Mouse (Mus musculus) macrophage (primary cell): ENCODE data around the gene Clec2i. TPM values are rescaled to one million over a fixed set of nuclear protein-coding genes. Genes with fewer than 3 reads are reported as not detected.
A peak's percentile ranks its signal among the peaks of the same experiment; 100 is the strongest.

ENCODE experiments used
- H3K27ac ChIP-seq: fragments of 350-480 bp; formaldehyde crosslinking; 2 replicates; pipeline ENCODE4 v1.9.0; 2021
- H3K36me3 ChIP-seq: fragments of 350-480 bp; formaldehyde crosslinking; 2 replicates; pipeline ENCODE4 v1.9.0; 2021; ENCODE audit errors: inconsistent target
- H3K4me3 ChIP-seq: fragments of 350-480 bp; formaldehyde crosslinking; 2 replicates; pipeline ENCODE4 v1.9.0; 2021; ENCODE audit errors: inconsistent target
- H3K79me2 ChIP-seq: fragments of 350-480 bp; formaldehyde crosslinking; 2 replicates; pipeline ENCODE4 v1.9.0; 2021; ENCODE audit errors: inconsistent target
- WGBS: methylation state at CpG from one replicate; pipeline ENCODE4 v1.1.7; 2026; ENCODE audit warnings: inconsistent platforms; ENCODE audit not compliant: missing documents; 5-methylcytosine and 5-hydroxymethylcytosine counted together
- polyA plus RNA-seq: library from polyadenylated mRNA; stranded (reverse); fragments of 250-400 nt; gene quantifications from 3 replicates; pipeline ENCODE4 v1.2.4, GENCODE M21; 2018; ENCODE audit warnings: inconsistent platforms

Gene Clec2i
- polyA plus RNA-seq, 1 experiment from 2014 or later: 5.9 TPM

DNA sequence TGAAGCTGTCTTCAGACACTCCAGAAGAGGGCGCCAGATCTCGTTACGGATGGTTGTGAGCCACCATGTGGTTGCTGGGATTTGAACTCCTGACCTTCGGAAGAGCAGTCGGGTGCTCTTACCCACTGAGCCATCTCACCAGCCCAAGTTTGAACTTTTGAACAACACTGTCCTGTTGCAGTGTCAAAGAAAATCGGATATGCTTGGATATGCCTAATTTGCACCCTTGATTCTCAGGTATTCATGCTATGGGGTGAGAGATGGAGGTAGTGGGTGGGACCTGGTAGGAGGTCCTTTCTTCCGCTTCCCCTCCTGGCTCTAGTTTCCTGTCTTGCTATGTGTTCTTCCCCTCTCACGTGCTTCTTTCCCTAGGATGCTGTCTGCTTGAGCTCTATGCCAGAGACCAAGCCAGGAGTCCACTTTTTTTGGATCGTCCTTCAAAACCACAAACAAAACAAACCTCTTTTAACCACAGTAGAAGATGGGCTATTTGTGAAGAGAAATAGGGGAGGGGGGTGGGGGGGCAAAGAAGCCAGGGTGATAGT is 41.3 kb upstream of the Clec2i start:
- Histone ChIP-seq H3K79me2 (no peaks in the 10 kb centered on the region), H3K36me3 (no peaks in the 10 kb centered on the region), H3K27ac (no peak overlapping the region), H3K4me3 (no peak overlapping the region)
- 70% methylated on average over 6 of the region's 9 CpGs for WGBS

DNA sequence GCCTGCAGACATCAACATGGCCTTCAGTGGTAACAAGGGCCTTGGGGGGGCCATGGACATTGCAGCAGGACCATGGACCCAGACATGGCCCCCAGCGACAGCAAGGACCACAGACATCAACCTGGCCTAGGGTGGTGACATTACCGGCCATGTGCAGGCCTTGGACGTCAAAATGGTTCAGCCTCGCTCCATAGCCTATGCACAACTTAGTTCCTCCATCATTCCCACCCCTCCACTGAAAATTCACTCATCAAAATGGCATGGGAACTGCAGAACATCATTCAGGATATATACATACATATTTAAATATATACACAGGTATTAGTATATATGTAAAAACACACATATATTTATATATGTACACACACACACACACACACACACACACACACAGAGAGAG is 40.0 kb upstream of the Clec2i start:
- 98% methylated on average over 4 of the region's 4 CpGs for WGBS
- H3K4me3 ChIP-seq: no peak overlapping the region
- no peaks in the 10 kb centered on the region for H3K79me2 ChIP-seq
- H3K36me3 ChIP-seq: no peaks in the 10 kb centered on the region
- no peak overlapping the region for H3K27ac ChIP-seq

DNA sequence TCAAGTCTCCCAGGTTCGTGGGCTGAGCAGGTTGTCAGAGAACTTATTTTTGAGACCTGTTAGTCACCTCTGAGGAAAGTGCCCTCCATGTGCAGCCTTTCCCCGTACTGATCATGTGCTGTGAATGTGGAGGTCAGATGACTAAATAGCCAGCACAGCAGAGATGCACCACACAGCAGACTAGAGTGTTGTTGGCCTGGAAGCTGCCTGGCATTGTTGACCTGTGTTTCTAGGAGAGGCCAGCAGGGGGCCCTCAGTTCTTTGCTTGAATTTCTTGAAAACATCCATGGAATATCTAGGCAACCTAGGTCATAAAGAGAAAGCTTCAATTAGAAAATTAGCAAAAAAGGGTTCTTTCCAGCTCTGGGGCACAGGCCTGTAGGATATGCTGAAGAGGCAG is 37.5 kb upstream of the Clec2i start:
- Histone ChIP-seq H3K36me3 (no peaks in the 10 kb centered on the region), H3K4me3 (no peak overlapping the region), H3K79me2 (no peaks in the 10 kb centered on the region; the same call in 1 of the 2 replicates), H3K27ac (peak overlapping the region; percentile 80)
- 38% methylated on average over 2 of the region's 2 CpGs for WGBS

DNA sequence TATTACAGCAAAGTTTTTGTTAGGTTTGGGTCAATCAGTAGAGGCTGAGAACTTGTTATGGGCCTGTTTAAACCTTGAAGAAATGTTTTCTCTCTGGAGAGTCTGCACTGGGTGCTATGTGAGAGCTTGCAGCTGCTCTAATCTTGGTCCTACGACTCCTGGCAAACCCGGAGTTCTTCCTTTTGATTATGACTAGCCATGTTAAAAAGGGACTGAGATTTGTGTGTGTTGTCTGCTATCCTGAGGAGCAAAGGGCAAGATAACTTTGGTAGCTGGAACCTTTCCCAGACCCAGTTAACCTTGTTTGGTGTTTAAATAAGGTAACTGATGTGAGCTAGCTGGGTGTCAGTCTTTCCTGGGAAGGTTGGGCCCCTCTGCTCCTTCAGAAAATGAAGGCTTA is 36.7 kb upstream of the Clec2i start:
- Histone ChIP-seq H3K36me3 (no peaks in the 10 kb centered on the region), H3K27ac (peak overlapping the region; percentile 80), H3K79me2 (no peaks in the 10 kb centered on the region; the same call in 1 of the 2 replicates), H3K4me3 (no peak overlapping the region)
- 25% methylated on average over 2 of the region's 2 CpGs for WGBS

DNA sequence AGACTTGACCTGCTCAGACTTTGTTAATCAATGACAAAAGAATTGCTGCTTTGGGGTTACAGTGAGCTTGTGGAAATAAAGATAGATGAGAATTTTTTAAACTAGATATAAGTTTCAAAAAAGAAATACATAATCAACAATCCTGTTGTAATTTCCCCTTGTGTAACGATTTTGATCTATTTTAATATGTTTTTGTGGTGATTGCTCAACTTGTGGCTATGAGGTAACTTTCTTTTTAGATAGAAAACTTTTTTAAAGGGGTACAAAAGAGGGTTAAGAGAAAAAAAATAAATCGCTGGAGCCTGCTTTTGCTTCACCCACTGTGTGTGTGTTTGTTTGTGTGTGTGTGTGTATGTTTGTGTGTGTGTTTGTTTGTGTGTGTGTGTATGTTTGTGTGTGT is 36.2 kb upstream of the Clec2i start:
- H3K4me3 ChIP-seq: no peak overlapping the region
- no peaks in the 10 kb centered on the region; the same call in 1 of the 2 replicates for H3K79me2 ChIP-seq
- H3K27ac ChIP-seq: peak overlapping the region; percentile 80
- WGBS: 0% methylated on average over 2 of the region's 2 CpGs
- H3K36me3 ChIP-seq: no peaks in the 10 kb centered on the region

DNA sequence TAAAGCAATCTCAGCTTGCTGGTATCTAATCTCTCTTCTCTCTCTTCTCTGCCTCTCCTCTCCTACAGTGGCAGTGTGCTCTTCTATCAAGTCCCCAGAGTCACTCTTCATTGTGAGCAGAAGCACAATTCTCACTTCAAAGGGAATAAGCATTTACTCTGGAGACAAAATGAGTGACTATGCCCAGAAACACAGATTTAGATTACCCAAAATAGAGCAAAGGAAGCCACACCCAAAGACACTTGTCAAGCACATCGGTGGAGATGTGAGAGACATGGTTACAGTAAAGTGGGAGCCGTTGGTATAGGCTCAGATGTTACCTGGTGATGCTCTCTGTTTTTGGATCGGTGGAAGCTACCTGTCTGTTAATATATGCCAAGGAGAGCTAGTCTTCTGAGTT is 34.6 kb upstream of the Clec2i start:
- Histone ChIP-seq H3K79me2 (no peaks in the 10 kb centered on the region; the same call in 1 of the 2 replicates), H3K27ac (peak overlapping the region; percentile 8; the same call in 1 of the 2 replicates), H3K4me3 (no peak overlapping the region), H3K36me3 (no peaks in the 10 kb centered on the region)
- 43% methylated on average over 3 of the region's 3 CpGs for WGBS

DNA sequence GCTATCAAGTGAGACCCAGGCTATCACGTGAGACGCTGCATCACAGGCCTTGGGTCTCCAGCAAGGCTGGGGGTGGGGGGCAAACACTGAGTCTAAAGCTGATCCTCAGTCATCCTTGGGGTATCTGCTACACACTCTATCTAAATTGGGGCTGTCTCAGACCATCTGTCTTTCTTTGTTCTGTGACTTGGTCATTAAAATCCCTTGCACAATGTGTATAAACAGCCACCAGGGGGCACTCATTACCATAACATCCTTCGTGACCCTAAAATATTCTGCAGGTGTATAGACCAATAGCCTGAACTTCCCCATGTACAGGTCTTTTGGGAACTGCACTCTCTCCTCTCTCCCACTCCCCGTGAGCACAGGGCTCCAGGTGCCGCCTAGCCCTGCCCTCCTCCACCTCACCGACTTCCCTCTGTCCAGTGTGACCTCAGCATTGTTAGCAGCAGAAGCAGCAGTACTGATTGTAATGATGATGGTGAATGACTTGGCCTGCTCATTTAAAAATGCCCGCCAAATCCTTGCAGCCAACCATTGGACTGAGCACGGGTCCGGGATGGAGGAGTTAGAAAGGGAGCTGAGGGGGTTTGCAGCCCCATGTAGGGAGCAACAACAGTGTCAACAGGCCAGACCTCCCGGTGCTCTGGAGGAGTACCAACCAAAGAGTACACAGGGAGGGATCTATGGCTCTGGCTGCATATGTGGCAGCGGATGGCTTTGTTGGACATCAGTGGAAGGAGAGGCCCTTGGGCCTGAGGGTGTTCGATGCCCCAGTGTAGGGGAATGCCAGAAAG is 33.2 kb upstream of the Clec2i start:
- Histone ChIP-seq H3K79me2 (no peaks in the 10 kb centered on the region; the same call in 1 of the 2 replicates), H3K36me3 (no peaks in the 10 kb centered on the region), H3K27ac (0 out of 2 replicates have a peak overlapping the region, but pooled peaks have one; percentile 1), H3K4me3 (no peak overlapping the region)
- 68% methylated on average over 12 of the region's 12 CpGs for WGBS

DNA sequence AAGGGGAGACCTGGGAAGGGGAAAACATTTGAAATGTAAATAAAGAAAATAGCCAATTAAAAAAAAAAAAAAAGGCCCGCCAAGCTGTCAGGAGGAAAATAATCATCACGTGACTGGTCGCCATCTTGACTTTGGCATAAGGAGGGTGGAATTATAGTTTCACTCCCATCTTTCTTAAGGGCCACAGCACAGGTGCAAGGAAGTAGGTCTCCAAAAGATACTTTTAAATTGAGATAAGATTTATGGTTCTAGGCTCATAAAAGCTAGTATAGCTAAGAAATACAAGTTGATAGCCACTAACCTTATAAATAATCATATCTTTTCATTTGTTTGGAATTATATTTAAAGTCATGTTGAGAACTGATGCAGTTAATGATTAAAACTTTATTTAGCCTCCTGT is 32.5 kb upstream of the Clec2i start:
- no peaks in the 10 kb centered on the region; the same call in 1 of the 2 replicates for H3K79me2 ChIP-seq
- 100% methylated on average over 2 of the region's 3 CpGs for WGBS
- no peak overlapping the region for H3K27ac ChIP-seq
- H3K36me3 ChIP-seq: no peaks in the 10 kb centered on the region
- H3K4me3 ChIP-seq: no peak overlapping the region

DNA sequence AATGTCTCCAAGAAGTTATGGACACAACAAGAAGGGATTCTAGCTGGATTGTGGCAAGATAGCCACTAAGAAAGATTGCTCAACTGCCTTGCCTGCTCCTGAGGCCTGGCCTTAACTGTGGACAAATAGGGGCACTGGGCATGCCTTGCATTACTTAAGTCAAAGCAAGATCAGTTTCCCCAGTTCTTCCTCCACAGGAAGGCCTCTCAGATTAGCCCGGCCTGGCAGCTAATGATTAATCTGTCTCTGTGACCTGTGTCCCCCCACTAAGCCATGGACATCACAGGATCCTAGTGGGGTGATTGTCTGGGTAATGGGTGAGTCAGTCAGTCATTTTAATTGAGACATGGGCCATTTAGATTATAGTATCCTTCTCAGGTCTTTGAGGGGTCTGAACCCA is 31.9 kb upstream of the Clec2i start:
- no peak overlapping the region for H3K27ac ChIP-seq
- no peak overlapping the region for H3K4me3 ChIP-seq
- H3K36me3 ChIP-seq: no peaks in the 10 kb centered on the region
- no peaks in the 10 kb centered on the region; the same call in 1 of the 2 replicates for H3K79me2 ChIP-seq
- WGBS: 73% methylated on average over 1 of the region's 1 CpGs

DNA sequence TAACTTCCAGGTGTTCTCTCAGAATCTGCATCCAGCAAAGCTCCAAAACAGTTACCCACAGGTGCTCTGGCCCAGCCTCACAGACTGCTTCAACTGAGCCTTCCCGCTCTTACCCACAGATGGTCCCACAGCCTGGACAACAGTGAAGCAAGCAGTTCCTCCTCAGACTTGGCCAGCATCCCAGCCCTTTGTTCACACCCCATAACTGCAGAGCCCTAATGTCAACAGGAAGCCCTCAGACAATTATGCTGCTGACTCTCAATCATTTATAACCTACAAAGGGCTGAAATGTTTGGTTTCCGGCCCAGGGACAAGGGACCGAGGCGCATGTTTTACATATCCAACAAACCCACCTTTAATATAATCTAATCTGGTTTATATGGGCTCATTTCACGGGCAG is 31.1 kb upstream of the Clec2i start:
- H3K27ac ChIP-seq: no peak overlapping the region
- WGBS: 18% methylated on average over 5 of the region's 5 CpGs
- H3K36me3 ChIP-seq: no peaks in the 10 kb centered on the region
- H3K4me3 ChIP-seq: no peak overlapping the region
- no peaks in the 10 kb centered on the region; the same call in 1 of the 2 replicates for H3K79me2 ChIP-seq

DNA sequence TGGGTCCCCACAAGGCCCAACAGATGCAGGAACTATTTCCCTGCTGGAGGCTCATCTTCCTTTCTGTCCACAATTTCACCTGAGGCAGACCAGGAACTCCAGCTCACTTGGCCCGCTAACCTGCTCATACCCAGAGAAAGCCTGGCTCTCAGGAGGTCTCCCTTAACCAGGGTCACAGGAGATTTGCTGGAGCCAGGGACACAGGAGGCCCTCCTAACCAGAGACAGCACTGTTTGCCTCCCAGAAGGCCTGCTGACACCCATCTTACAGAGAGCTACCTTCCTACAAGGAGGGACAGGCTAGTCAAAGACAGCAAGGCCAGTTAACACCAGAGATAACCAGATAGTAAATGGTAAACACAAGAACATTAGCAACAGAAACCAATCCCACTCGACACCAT is 29.4 kb upstream of the Clec2i start:
- H3K79me2 ChIP-seq: no peaks in the 10 kb centered on the region; the same call in 1 of the 2 replicates
- no peaks in the 10 kb centered on the region for H3K36me3 ChIP-seq
- no peak overlapping the region for H3K27ac ChIP-seq
- WGBS: 85% methylated on average over 2 of the region's 2 CpGs
- H3K4me3 ChIP-seq: no peak overlapping the region

DNA sequence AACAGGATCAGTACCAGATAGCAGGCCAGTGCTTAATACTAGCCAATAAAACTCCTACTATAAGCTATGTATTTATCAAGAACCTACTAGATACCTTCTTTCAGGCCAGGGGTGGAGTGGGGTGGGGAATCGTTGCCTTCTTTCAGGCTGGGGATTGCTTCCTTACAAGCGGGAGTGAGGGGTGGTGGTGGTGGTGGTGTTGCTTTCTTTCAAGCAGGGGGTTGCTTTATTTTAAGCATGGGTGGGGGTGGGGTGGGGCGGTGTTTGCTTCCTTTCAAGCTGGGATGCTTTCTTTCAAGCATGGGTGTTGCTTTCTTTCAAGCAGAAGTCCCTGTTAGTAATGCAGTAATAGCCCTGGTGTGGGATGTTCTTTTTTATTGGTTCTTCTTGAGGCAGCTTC is 18.5 kb upstream of the Clec2i start:
- Histone ChIP-seq H3K79me2 (peaks cover 15% of the 10 kb centered on the region; the same call in 1 of the 2 replicates), H3K4me3 (no peak overlapping the region), H3K36me3 (no peaks in the 10 kb centered on the region), H3K27ac (no peak overlapping the region)
- 64% methylated on average over 3 of the region's 3 CpGs for WGBS

DNA sequence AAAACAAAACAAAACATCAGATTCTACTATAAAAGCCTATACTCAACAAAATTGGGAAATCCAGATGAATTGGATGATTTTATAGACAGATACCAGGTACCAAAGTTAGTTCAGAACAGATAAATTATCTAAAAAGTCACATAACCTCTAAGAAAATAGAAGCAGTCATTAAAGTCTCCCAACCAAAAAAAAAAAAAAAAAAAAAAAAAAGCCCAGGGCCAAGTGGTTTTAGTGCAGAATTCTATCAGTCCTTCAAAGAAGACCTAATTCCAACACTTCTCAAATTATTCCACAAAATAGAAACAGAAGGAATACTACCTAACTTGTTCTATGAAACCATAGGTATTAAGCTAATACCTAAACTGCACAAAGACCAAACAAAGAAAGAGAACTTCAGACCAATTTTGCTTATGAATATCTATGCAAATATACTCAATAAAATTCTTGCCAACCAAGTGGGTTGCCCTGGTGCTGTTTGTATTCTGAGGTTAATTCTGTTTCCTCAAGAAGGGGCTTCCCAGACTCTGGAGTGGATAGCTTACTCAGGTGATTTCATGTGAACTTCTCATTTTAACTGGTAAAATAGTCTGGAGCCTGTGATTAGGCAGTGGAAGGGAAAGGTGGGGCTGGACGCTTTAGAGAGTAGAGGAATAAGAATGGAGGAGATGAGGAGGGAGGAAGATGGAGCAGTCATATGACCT is 15.3 kb upstream of the Clec2i start:
- no peaks in the 10 kb centered on the region for H3K36me3 ChIP-seq
- no peak overlapping the region for H3K4me3 ChIP-seq
- no peak overlapping the region for H3K27ac ChIP-seq
- WGBS: 63% methylated on average over 1 of the region's 1 CpGs
- H3K79me2 ChIP-seq: peaks cover 15% of the 10 kb centered on the region; the same call in 1 of the 2 replicates

DNA sequence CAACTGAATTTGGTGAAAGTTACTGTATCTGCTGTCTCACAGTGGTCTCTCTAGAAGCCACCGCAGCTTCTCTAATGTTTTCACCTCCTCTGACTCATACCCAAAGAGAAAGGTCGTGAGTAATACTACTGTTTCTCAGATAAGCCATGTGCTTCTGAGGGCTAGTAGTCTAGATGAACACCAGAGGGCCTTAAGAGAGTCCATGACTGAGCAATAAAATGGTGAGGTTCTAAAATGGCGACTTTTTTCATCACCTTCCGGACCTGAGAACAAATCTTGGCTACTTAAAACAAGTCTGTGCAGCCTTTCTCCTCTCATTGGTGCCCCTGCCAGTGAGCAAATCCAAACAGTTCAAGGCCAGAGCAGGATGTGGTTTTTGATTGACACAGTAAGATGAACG is 1.4 kb downstream of the Clec2i start:
- Histone ChIP-seq H3K36me3 (no peaks in the 10 kb centered on the region), H3K27ac (peak overlapping the region; percentile 65), H3K79me2 (peaks cover 47% of the 10 kb centered on the region), H3K4me3 (peak overlapping the region; percentile 55)
- 6% methylated on average over 5 of the region's 5 CpGs for WGBS

DNA sequence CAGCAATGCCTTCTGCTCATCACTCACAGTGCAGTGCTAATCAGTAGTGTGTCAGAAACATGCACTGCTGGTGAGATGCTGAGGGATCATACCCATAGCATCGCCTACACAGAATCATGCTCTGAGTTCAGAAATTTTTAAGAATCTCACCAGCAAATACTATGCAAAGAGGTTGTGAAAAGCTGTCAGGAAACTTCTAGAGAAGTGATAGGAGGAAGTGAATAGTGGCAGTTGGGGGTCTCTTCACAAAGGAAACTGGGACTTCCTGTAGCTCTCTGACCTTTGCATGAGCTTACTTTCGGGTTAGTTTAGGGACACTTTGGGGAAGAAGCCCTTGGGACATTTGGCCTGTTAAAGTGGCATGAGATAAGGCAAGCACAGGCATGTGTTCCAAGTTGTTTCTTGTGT is 3.6 kb downstream of the Clec2i start, which contains the start of gene BC035044:
Gene BC035044 (minus strand): TSS at position 179 of the 408 bp plus-strand sequence.
- Histone ChIP-seq H3K27ac (peak within 1 kb of the TSS; percentile 15), H3K4me3 (peak within 1 kb of the TSS; percentile 2; the same call in 1 of the 2 replicates)
- WGBS: 8% methylated on average over 2 of the region's 2 CpGs

More for the DNA sequence above, 3.6 kb downstream of the Clec2i start, which contains the start of gene BC035044:
- Histone ChIP-seq H3K79me2 (peaks cover 40% of the 10 kb centered on the region), H3K36me3 (no peaks in the 10 kb centered on the region)
